Mouse (Mus musculus): Measurements from ENCODE around the gene Catsper3.

Catsper3 gene

GRCm38 (mm10) chr13:55852205-55852604 is 67.8 kb downstream of the Catsper3 start:
- DNase-seq (ENCODE audit: low read depth, low spot score) = no peak

DNA sequence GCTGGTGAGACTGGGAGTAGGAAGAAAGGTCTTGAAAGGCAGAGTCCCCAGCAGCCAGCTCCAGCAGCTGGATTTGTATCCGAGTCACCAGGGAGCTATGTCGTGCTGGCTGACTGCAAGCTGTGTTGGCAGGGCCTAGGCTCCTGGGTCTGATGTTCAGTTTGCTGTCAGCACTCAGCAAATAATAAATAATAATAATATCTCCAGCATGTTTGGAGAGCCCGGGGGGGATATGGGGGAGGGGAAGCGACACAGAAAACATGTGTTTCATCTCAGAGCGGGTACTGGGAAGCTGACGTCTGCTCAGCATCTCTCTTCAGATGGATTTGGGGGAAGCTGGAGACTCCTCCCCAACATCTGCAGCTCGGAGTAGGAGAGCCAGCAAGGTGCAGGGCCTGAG is 71.4 kb downstream of the Catsper3 start:
- peak; percentile 51 for DNase-seq (ENCODE audit: low read depth, low spot score)

- DNase-seq (ENCODE audit: low read depth, low spot score) = no peak
Measured at GRCm38 (mm10) chr13:55858463-55858862, 74.1 kb downstream of the Catsper3 start.
